Mouse (Mus musculus): ENCODE measurements at regions not wholly inside any gene's neighbourhood (a gene's known extent, or its start where the extent isn't known, plus 50 kb on each side); places are given as distances from the start of the nearest gene placed in this dataset.

DNA sequence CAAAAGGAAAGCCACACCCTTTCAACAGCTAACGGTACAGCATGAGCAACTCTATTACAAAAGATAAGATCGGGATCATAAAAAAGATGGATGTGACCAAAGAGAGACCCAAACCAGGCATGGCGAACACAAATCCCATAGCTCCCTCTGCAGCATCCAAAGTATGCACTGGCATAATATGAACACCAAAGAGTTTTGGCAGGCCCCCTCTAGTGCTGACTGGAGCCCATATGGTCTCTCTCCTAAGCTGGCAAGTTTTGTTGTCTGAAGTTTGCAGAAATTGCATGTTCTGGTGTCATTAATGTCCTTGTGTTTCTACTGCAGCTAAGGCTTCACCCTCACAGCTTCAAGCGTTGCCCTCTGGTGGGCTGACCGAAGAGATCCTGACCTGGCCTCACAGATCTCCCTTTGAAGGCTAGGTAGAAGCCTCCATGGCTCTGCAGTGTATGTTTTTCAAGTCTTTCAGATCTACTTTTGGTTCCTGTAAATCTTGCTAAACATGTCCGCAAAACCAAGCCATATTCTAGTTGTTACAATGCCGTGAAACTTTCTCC, 75.7 kb upstream of the Bcl2l14 start:
- Histone ChIP-seq H3K9ac (ENCODE audit: control insufficient read depth, low read depth, low read length, poor library complexity, severe bottlenecking) (no peak overlapping the region), H3K4me3 (ENCODE audit: control insufficient read depth in 1 of 2, insufficient read depth in 1 of 2, low read depth in 2 of 2, low read length in 2 of 2) (no peak overlapping the region), H3K9me3 (replicated peaks; ENCODE audit: insufficient read depth, low read length) (no peaks in the 10 kb centered on the region), H3K4me1 (ENCODE audit: control insufficient read depth in 1 of 2, insufficient read depth in 2 of 2, low read length in 2 of 2) (peaks cover 0 to 3% of the 10 kb centered on the region in 2 experiments; a peak in 2 of 4 replicates), H3K27me3 (ENCODE audit: control insufficient read depth in 1 of 2, insufficient read depth in 2 of 2, low read length in 2 of 2) (peaks cover 2 to 12% of the 10 kb centered on the region in 2 experiments; a peak in 3 of 4 replicates), H3K27ac (ENCODE audit: control insufficient read depth, low read depth, low read length) (no peak overlapping the region), H3K36me3 (ENCODE audit: control insufficient read depth in 1 of 2, insufficient read depth in 2 of 2, low read length in 2 of 2) (peaks cover 0 to 9% of the 10 kb centered on the region in 2 experiments; a peak in 2 of 4 replicates), H3K79me2 (ENCODE audit: control insufficient read depth, insufficient read depth, low read length, poor library complexity) (no peaks in the 10 kb centered on the region)
- TF ChIP-seq ZKSCAN1 (IDR thresholded peaks at IDR 0.05; ENCODE audit: low read depth, low read length) (no peak), SMC3 (IDR thresholded peaks at IDR 0.05; ENCODE audit: low read depth, low read length) (peak; percentile 23; the same call in 1 of the 2 replicates)
- no peak for DNase-seq (ENCODE audit: low read depth, low spot score)

DNA sequence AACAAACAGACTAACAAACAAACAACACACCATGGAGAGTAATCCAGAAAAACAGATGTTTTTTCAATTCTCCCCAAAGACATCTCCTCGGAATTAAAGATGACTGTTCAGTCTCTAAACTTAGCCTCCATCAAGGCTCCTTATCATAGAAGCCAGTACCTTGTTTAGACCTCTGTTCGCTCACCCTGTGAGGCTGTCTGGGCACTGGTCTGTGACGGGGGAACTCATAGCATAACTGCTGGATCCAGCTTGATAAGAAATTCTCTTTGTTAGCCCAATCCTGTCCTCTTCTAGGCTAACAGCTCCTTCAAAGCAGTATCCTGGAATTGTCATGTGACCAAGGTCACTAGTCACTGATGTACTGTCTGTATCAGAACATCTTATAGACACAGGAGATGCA, 72.1 kb upstream of the Bcl2l14 start:
- H3K27me3 ChIP-seq (ENCODE audit: control insufficient read depth in 1 of 2, insufficient read depth in 2 of 2, low read length in 2 of 2) = peaks cover 0 to 2% of the 10 kb centered on the region in 2 experiments; a peak in 2 of 4 replicates

DNA sequence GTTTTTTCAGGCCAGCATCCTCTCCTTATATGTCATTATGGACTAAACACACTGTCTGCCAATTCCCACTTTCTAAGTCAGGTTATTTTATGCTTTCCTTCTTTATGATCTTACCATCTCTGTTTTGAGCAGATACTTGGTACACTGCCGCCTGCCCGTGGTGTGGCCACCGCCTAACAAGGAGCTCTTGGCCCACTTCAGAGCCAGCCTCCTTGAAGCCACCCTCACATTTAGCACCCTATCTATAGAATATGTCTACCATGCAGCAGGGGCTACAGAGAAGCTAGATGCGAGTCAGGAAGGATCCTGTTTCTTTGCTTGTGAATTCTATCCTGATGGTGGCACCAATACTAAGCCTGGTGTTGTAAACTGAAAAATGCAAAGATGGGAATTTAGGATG, 70.6 kb upstream of the Bcl2l14 start:
- Histone ChIP-seq H3K9ac (ENCODE audit: control insufficient read depth, low read depth, low read length, poor library complexity, severe bottlenecking) (no peak overlapping the region), H3K27ac (ENCODE audit: control insufficient read depth, low read depth, low read length) (no peak overlapping the region), H3K4me1 (ENCODE audit: control insufficient read depth in 1 of 2, insufficient read depth in 2 of 2, low read length in 2 of 2) (peaks cover 0 to 3% of the 10 kb centered on the region in 2 experiments; a peak in 2 of 4 replicates), H3K27me3 (ENCODE audit: control insufficient read depth in 1 of 2, insufficient read depth in 2 of 2, low read length in 2 of 2) (no peaks in the 10 kb centered on the region; a peak in 1 of 4 replicates), H3K36me3 (ENCODE audit: control insufficient read depth in 1 of 2, insufficient read depth in 2 of 2, low read length in 2 of 2) (peaks cover 0 to 9% of the 10 kb centered on the region in 2 experiments; a peak in 2 of 4 replicates), H3K4me3 (ENCODE audit: control insufficient read depth in 1 of 2, insufficient read depth in 1 of 2, low read depth in 2 of 2, low read length in 2 of 2) (no peak overlapping the region), H3K79me2 (ENCODE audit: control insufficient read depth, insufficient read depth, low read length, poor library complexity) (no peaks in the 10 kb centered on the region), H3K9me3 (replicated peaks; ENCODE audit: insufficient read depth, low read length) (no peaks in the 10 kb centered on the region)
- no peak for TF ChIP-seq USF2 (IDR thresholded peaks at IDR 0.05; ENCODE audit: borderline replicate concordance in 1 of 2, insufficient read depth in 1 of 2, low read depth in 1 of 2, low read length in 2 of 2)
- no peak for TF ChIP-seq EP300 (IDR thresholded peaks at IDR 0.05; ENCODE audit: low read depth in 1 of 2, low read length in 2 of 2)
- TF ChIP-seq GATA1 (IDR thresholded peaks at IDR 0.05; ENCODE audit: low read depth, low read length) = no peak
- no peak for TF ChIP-seq ZMIZ1 (IDR thresholded peaks at IDR 0.05; ENCODE audit: low read depth, low read length)
- TF ChIP-seq SIN3A (IDR thresholded peaks at IDR 0.05; ENCODE audit: low read length) = no peak
- no peak for DNase-seq (ENCODE audit: low read depth, low spot score)

More for the DNA sequence above, 72.1 kb upstream of the Bcl2l14 start:
- Histone ChIP-seq H3K79me2 (ENCODE audit: control insufficient read depth, insufficient read depth, low read length, poor library complexity) (no peaks in the 10 kb centered on the region), H3K4me3 (ENCODE audit: control insufficient read depth in 1 of 2, insufficient read depth in 1 of 2, low read depth in 2 of 2, low read length in 2 of 2) (no peak overlapping the region), H3K9ac (ENCODE audit: control insufficient read depth, low read depth, low read length, poor library complexity, severe bottlenecking) (no peak overlapping the region), H3K4me1 (ENCODE audit: control insufficient read depth in 1 of 2, insufficient read depth in 2 of 2, low read length in 2 of 2) (peaks cover 0 to 3% of the 10 kb centered on the region in 2 experiments; a peak in 2 of 4 replicates), H3K27ac (ENCODE audit: control insufficient read depth, low read depth, low read length) (no peak overlapping the region), H3K36me3 (ENCODE audit: control insufficient read depth in 1 of 2, insufficient read depth in 2 of 2, low read length in 2 of 2) (peaks cover 0 to 9% of the 10 kb centered on the region in 2 experiments; a peak in 2 of 4 replicates), H3K9me3 (replicated peaks; ENCODE audit: insufficient read depth, low read length) (no peaks in the 10 kb centered on the region)
- no peak for TF ChIP-seq CHD2 (IDR thresholded peaks at IDR 0.05; ENCODE audit: low read length)
- TF ChIP-seq EP300 (IDR thresholded peaks at IDR 0.05; ENCODE audit: low read depth in 1 of 2, low read length in 2 of 2) = no peak; a peak in 1 of 4 replicates
- no peak for TF ChIP-seq SIN3A (IDR thresholded peaks at IDR 0.05; ENCODE audit: low read length)
- TF ChIP-seq KAT2A (conservative IDR thresholded peaks at IDR 0.05; ENCODE audit: low read depth, low read length) = no peak
- no peak for TF ChIP-seq MAFK (IDR thresholded peaks at IDR 0.05; ENCODE audit: borderline replicate concordance, low read depth, low read length)
- no peak for TF ChIP-seq TAL1 (IDR thresholded peaks at IDR 0.05; ENCODE audit: low read length)
- TF ChIP-seq POLR2AphosphoS5 (IDR thresholded peaks at IDR 0.05; ENCODE audit: borderline replicate concordance, low read depth, low read length) = no peak
- no peak for TF ChIP-seq CTCF (IDR thresholded peaks at IDR 0.05 in 2 of 3, conservative IDR thresholded peaks at IDR 0.05 in 1 of 3; ENCODE audit: control insufficient read depth in 1 of 3, insufficient read depth in 1 of 3, low read depth in 2 of 3, low read length in 3 of 3, poor library complexity in 1 of 3, severe bottlenecking in 1 of 3)
- TF ChIP-seq ZMIZ1 (IDR thresholded peaks at IDR 0.05; ENCODE audit: low read depth, low read length) = no peak
- no peak for TF ChIP-seq NELFE (IDR thresholded peaks at IDR 0.05; ENCODE audit: low read depth, low read length)
- TF ChIP-seq USF2 (IDR thresholded peaks at IDR 0.05; ENCODE audit: borderline replicate concordance in 1 of 2, insufficient read depth in 1 of 2, low read depth in 1 of 2, low read length in 2 of 2) = no peak
- no peak for TF ChIP-seq ETS1 (IDR thresholded peaks at IDR 0.05; ENCODE audit: low read depth, low read length)
- no peak for TF ChIP-seq GABPA (IDR thresholded peaks at IDR 0.05; ENCODE audit: low read depth, low read length)
- TF ChIP-seq E2F4 (IDR thresholded peaks at IDR 0.05; ENCODE audit: borderline replicate concordance, low read depth, low read length) = no peak
- TF ChIP-seq GATA1 (IDR thresholded peaks at IDR 0.05; ENCODE audit: low read depth, low read length) = no peak
- TF ChIP-seq BHLHE40 (IDR thresholded peaks at IDR 0.05; ENCODE audit: borderline replicate concordance, low read depth, low read length) = no peak
- TF ChIP-seq MEF2A (IDR thresholded peaks at IDR 0.05; ENCODE audit: extremely low read depth, insufficient replicate concordance, low read depth, low read length, poor library complexity, severe bottlenecking) = no peak
- no peak for TF ChIP-seq RAD21 (IDR thresholded peaks at IDR 0.05; ENCODE audit: low read depth, low read length)
- no peak for TF ChIP-seq ZC3H11A (IDR thresholded peaks at IDR 0.05; ENCODE audit: low read depth, low read length)
- peak; percentile 38 for DNase-seq (ENCODE audit: low read depth, low spot score)

Measured in MEL (cell line).